Mouse (Mus musculus): Measurements from ENCODE around the gene Pglyrp3.

DNA sequence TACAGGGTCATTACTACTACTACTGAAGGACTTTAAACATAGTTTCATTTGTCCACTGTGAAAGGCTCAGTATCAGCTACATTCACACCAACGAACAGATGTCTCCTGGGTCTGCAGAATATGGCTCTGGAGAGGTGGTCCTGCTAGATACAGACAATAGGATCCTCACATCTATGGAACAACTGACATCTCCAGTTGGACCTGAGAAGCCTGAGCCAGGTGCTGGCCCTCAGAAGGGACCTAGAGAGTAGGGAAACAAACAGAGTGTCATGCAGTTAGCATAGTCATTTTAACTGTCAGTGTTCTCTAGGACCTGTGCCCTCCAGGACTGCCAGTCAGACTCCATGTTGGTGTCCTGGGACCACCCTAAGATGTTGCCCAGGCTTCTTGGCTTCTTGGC is at the start of gene Pglyrp3:
- TF ChIP-seq POLR2A (IDR thresholded peaks at IDR 0.05; ENCODE audit: low read depth, low read length): no peak
- no peak for TF ChIP-seq CTCF (conservative IDR thresholded peaks at IDR 0.05; ENCODE audit: insufficient read depth, insufficient read length, low read depth, low read length)
